21 mouse cellular contexts compared by ENCODE assay signal in genomic region chr13:6237201-6237600, GRCm38 (mm10).
A peak's percentile ranks its signal among the peaks of the same experiment; 100 is the strongest.
DNase-seq lines count a peak whose midpoint lies in the region; ATAC-seq and TF ChIP-seq lines count a peak whose summit lies in the region.
"Had no signal": no experiment of that assay in that cellular context is flagged by ENCODE, and none has a peak within 500 bp of the region (broad histone marks: within the 10 kb centered on the region; RNA-seq: fewer than 3 reads in every experiment).

No protein-coding gene starts in this region.

- H3K4me2 ChIP-seq in stomach, postnatal 0 days (replicated peaks; ENCODE audit: low read depth) = no peak overlapping the region
- H3K4me2 ChIP-seq in intestine, embryonic 15.5 days (replicated peaks) = no peak overlapping the region
- H3K4me2 ChIP-seq: embryonic facial prominence, embryonic 12.5 days; forebrain, embryonic 12.5 days had no signal

- no peaks in the 10 kb centered on the region for H3K27me3 ChIP-seq in C2C12 (ENCODE audit: control insufficient read depth, insufficient read depth, insufficient read length)
- H3K27me3 ChIP-seq in stomach, postnatal 0 days (ENCODE audit: control insufficient read depth, insufficient read depth, low read length) = no peaks in the 10 kb centered on the region
- H3K27me3 ChIP-seq in intestine, embryonic 15.5 days (replicated peaks) = no peaks in the 10 kb centered on the region
- H3K27me3 ChIP-seq: embryonic facial prominence, embryonic 12.5 days; forebrain, embryonic 12.5 days had no signal

- no peak for TF ChIP-seq CTCF in C2C12 (IDR thresholded peaks at IDR 0.05; ENCODE audit: control insufficient read depth, insufficient read depth, insufficient read length)
- TF ChIP-seq CTCF in stomach, postnatal 0 days (IDR thresholded peaks at IDR 0.05; ENCODE audit: low read depth) = no peak

- no peaks in the 10 kb centered on the region for H3K36me3 ChIP-seq in C2C12 (ENCODE audit: control insufficient read depth, insufficient read depth)
- no peaks in the 10 kb centered on the region for H3K36me3 ChIP-seq in stomach, postnatal 0 days (ENCODE audit: control insufficient read depth, insufficient read depth, low read length)
- H3K36me3 ChIP-seq in intestine, embryonic 15.5 days = no peaks in the 10 kb centered on the region
- H3K36me3 ChIP-seq: embryonic facial prominence, embryonic 10.5 days; embryonic facial prominence, embryonic 12.5 days; forebrain, embryonic 10.5 days; forebrain, embryonic 12.5 days had no signal

- no peaks in the 10 kb centered on the region for H3K79me3 ChIP-seq in C2C12 (ENCODE audit: low read depth)

- no peaks in the 10 kb centered on the region for H3K4me1 ChIP-seq in stomach, postnatal 0 days (replicated peaks; ENCODE audit: control insufficient read depth, insufficient read depth)
- no peaks in the 10 kb centered on the region for H3K4me1 ChIP-seq in intestine, embryonic 15.5 days (replicated peaks)
- H3K4me1 ChIP-seq: embryonic facial prominence, embryonic 10.5 days; embryonic facial prominence, embryonic 12.5 days; forebrain, embryonic 12.5 days had no signal

- H3K9ac ChIP-seq in stomach, postnatal 0 days (ENCODE audit: low read length) = no peak overlapping the region
- H3K9ac ChIP-seq in intestine, embryonic 15.5 days = no peak overlapping the region
- H3K9ac ChIP-seq: embryonic facial prominence, embryonic 12.5 days; forebrain, embryonic 12.5 days had no signal

- no peak overlapping the region for H3K4me3 ChIP-seq in C2C12 (ENCODE audit: insufficient read depth, poor library complexity, severe bottlenecking)
- no peak overlapping the region for H3K4me3 ChIP-seq in stomach, postnatal 0 days (ENCODE audit: low read depth, low read length)
- no peak overlapping the region for H3K4me3 ChIP-seq in intestine, embryonic 15.5 days (replicated peaks)
- H3K4me3 ChIP-seq: embryonic facial prominence, embryonic 10.5 days; embryonic facial prominence, embryonic 12.5 days; forebrain, embryonic 10.5 days; forebrain, embryonic 12.5 days had no signal

- no peak overlapping the region for H3ac ChIP-seq in C2C12 (ENCODE audit: control insufficient read depth, insufficient read length, low read depth)

- 77% methylated on average over 3 of the region's 3 CpGs for WGBS in stomach, postnatal 0 days
- WGBS in intestine, embryonic 15.5 days = 88% methylated on average over 3 of the region's 3 CpGs

- peak; percentile 4 for DNase-seq in gonadal fat pad, adult 2 months (ENCODE audit: low read depth)
- DNase-seq in stomach, postnatal 0 days (ENCODE audit: low spot score) = no peak
- no peak for DNase-seq in urinary bladder, postnatal 14 days (ENCODE audit: low spot score)
- DNase-seq in kidney, postnatal 25 days = no peak
- DNase-seq: adrenal gland, adult 2 months; adrenal gland, postnatal 10 days; adrenal gland, postnatal 36 days; B cell, adult 2 months; cerebellum, adult 11-12 months; cerebellum, adult 2 months; cerebellum, adult 9-10 months; cerebellum, postnatal 10 days; cerebellum, postnatal 25 days had no signal

- TF ChIP-seq EP300 in stomach, postnatal 0 days (optimal IDR thresholded peaks at IDR 0.05) = no peak

- no peaks in the 10 kb centered on the region for H3K79me2 ChIP-seq in C2C12 (ENCODE audit: control insufficient read depth, insufficient read depth)

- peak; percentile 56; the same call in 1 of the 2 replicates for ATAC-seq in stomach, postnatal 0 days (ENCODE audit: low FRiP score, low TSS enrichment)
- ATAC-seq in intestine, embryonic 15.5 days = no peak
- ATAC-seq: forebrain, embryonic 14.5 days; forebrain, embryonic 16.5 days had no signal

- H3K9me3 ChIP-seq in stomach, postnatal 0 days (ENCODE audit: control insufficient read depth, low read length) = no peaks in the 10 kb centered on the region
- H3K9me3 ChIP-seq in intestine, embryonic 15.5 days = no peaks in the 10 kb centered on the region
- H3K9me3 ChIP-seq: embryonic facial prominence, embryonic 10.5 days; embryonic facial prominence, embryonic 12.5 days; forebrain, embryonic 10.5 days; forebrain, embryonic 12.5 days had no signal

- no peak overlapping the region for H3K27ac ChIP-seq in stomach, postnatal 0 days (replicated peaks)
- H3K27ac ChIP-seq in intestine, embryonic 15.5 days = no peak overlapping the region
- H3K27ac ChIP-seq: embryonic facial prominence, embryonic 10.5 days; embryonic facial prominence, embryonic 12.5 days; forebrain, embryonic 10.5 days; forebrain, embryonic 12.5 days had no signal

TF ChIP-seq in C2C12, 6 proteins besides CTCF, POLR2A, EP300 and RAD21:
- TF ChIP-seq CEBPB (IDR thresholded peaks at IDR 0.05; ENCODE audit: low read depth) = peak; percentile 58
- TF ChIP-seq MAX (IDR thresholded peaks at IDR 0.05) = no peak
